Mouse (Mus musculus) adrenal gland, adult 8-10 months (tissue): ENCODE measurements at regions not wholly inside any gene's neighbourhood (a gene's known extent, or its start where the extent isn't known, plus 50 kb on each side); places are given as distances from the start of the nearest gene placed in this dataset.

Source experiments
- DNase-seq: peaks from one replicate; pipeline ENCODE4 v3.0.0; 2022

GRCm38 (mm10) chr8:115476071-115476470 lies 231.5 kb downstream of the Maf start:
- DNase-seq = no peak

- no peak for DNase-seq
Observed at GRCm38 (mm10) chr8:115475156-115475555, 232.4 kb downstream of the Maf start.

DNA sequence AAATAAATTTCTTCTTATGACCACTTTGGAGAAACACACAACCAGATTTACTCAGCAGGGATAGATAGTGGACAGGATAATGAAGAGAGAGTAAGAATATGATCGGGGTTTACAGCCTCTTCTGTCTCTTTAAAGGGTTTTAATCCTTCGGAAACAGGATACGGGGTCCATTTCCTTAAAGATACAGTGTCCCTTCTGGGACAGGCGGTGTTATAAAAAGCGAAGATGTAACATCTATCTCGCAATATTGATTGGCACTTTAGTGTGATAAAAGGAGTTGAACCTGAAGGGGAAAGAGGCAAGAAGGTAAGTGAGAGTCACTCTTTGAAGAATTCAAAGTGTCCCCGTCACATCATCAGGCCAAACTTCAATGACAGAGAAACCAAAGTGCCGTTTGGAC lies 233.6 kb downstream of the Maf start:
- DNase-seq = no peak

DNA sequence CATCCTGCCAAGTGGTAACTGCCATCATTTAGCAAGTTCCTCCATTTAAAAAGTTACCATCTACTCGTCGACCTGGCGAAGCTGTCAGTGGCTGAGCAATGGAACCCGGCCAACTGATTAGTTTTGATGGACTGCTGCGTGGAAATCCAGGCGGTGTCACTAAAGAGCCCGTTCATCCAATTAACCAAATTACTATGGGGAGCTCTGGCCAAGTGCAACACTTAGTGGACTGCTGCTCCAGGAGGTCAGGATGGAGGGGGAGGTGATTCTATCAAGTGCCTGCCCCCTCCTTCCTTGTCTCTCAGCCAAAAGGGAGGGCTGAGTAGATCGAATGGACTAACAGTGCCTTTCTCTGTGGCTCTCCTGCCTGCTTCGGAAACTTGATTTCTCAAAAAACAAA lies 241.0 kb downstream of the Maf start:
- peak; percentile 5 for DNase-seq

DNA sequence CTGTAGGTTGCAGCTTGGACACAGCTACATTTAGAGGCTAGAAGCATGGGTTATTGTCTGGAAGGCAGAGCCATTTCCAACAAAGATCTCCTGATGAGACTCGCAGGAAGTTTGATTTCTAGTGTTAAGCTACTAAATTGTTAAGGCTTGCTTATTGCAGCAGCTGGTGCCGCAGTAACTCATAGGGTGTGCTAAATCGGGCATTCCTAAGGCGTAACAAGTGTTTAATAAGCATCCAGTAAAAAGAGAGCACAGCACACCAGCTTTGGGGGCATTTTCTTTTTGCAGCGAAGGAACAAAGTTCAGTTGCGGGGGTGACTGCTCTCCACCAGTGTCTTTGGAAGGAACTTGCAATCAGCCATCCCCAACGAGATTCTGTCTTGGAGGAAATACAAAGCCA lies 241.5 kb downstream of the Maf start:
- DNase-seq = no peak

DNA sequence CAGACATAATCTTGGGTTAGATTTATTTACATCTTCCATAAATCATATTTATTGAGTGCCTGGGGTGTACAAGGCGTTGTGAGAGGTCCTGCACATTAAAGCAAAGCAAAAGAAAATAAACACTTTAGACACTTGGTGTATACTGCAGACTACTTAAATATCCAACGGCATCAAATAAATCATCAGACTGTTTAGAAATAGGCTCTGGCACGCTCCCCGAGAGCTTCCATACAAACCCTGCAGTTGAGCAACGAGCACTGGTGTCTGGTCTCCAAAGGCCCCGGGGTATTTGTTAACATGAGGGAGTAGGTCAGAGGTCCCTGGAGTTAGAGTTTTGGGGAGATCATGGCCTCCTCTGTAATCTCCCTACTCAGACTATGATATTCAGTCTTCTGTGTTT lies 244.9 kb downstream of the Maf start:
- DNase-seq = peak; percentile 14

DNA sequence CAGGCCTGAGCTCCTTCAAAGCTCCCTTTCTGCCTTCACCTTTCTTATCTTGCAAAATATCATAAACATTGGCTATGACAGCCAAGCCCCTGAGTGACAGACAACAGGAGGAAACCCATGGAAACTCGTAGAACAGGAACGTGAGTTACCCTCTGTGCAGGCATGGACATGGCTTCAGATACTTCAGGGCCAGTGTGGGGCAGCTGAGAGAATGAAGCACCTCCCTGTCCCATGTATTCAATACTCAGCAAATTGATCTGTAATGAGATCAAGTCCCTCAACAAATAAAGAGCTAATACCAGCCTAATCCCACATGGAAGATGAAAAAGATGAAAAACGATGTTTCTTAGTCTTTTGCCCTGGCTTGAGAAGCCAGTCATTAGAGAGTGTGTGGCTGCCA lies 249.5 kb downstream of the Maf start:
- DNase-seq = no peak

- DNase-seq = no peak
Observed at GRCm38 (mm10) chr8:115450789-115451188, 256.8 kb downstream of the Maf start.

DNA sequence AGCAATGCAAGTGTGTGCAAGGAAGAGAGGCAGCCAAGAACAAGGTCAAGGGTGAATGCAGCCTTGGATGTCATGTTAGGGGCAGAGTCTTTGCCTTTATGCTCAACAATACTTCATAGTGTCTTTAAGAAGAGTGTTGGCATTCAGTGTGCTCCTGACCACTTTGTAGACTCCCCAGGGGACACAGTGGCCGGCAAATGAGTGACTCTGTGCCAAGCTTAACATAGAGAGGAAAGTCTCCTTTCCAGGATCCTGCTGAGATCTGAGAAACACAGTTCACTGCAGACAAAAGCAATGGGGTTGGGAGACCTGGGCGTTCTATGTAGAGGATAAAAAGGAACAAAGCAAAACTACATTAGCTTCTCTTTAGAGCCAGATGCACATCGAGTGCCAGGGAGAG lies 259.2 kb downstream of the Maf start:
- no peak for DNase-seq

- no peak for DNase-seq
Observed at GRCm38 (mm10) chr8:115444519-115444918, 263.1 kb downstream of the Maf start.

DNA sequence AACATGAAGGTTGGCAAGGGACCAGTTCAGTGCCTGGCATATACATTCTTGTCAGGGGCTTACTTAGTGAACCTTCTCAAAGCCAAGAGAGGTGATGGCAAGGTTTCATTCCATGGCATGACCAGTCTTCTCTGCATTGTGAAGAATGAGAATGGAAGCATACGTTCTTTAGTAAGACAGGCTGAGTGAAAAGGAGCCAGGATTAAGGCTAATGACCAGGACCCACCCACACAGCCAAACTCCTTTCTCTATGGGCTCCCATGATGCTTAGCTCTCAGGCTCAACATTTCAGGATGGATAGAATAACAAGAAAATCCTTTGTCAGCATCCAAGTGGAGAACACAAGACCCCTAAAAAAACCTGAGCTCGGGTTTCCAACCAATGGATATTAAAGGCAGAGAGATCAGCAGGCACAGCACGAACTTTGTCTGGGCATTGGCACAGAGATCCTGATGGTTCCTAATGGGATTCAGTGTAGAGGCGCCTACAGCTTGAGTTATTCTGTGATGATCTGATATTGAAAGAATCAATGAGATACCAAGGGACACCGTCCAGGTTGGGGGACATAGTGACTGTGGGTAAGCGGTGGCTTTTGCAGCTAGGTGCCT lies 265.5 kb downstream of the Maf start:
- DNase-seq = no peak

DNA sequence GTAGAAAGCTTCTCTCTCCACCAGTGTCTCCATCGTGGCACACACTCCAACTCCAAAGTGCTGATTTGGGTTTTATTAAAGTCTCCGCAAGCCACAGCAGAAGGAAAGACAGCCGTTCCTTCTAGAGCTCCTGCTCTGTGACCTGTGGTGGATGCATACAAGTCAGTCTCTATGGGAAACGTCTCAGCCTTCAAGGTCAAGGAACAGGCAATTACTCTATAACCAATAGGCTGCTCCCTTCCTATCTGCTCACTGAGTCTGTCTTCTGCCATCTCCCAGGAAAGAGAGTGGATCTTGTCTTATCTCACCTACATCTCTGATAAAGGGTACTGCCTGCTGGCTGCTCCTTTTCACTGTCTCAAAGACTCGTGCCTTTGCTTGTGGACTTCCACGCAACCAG lies 266.3 kb downstream of the Maf start:
- DNase-seq = no peak

- DNase-seq = no peak
Observed at GRCm38 (mm10) chr8:115440151-115440550, 267.4 kb downstream of the Maf start.

- DNase-seq = no peak
Observed at GRCm38 (mm10) chr8:115439512-115439911, 268.1 kb downstream of the Maf start.

- no peak for DNase-seq
Observed at GRCm38 (mm10) chr8:115437956-115438355, 269.6 kb downstream of the Maf start.

DNA sequence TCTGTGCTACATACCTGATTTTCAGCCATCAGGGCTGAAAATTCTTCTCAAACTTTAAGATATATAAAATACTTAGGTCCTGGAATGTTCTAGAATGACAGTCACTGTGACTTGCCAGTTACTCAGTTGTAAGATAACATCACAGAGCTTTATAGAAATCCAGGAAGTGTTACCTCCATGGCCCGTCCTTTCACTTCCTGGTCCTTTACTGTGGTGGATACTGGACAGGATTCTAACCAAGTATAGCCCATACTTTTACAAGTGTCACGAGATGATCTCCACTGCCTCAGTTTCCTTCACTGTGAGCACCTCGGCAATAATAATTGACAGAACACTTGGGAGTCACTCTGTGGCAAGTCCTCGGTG lies 271.3 kb downstream of the Maf start:
- DNase-seq = no peak

GRCm38 (mm10) chr8:115435720-115436355 lies 271.8 kb downstream of the Maf start:
- DNase-seq = no peak

DNA sequence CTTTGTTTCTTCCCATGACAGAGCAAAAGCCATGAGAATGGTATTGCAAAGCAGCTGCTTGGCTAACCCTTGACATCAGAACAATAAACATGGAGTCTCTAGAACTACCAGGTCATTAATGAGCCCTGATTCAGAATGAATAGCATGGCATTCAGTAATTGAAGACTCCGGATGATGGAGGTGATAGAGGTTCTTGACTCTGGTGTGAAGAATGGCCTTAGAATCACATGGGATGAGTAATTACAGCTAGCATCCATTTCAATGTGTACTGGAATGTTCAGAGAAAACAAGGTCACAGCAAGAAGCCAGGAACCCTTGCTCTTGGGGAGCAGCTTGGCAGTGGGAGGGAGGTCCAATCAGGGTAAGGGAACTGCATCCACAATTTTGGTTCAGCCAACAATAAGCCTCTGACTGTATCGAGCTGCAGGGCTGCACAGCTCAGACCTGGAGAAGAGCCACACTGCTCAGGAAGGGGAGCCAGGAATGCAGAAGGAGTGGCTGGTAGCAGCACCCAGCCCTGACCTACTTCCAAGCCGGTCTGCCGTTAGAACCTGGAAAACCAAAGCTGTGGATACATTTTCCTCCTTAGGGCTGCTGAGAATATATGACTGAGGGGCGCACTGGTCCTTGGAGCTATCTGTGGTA lies 275.1 kb downstream of the Maf start:
- peak; percentile 44 for DNase-seq

- DNase-seq = no peak
Observed at GRCm38 (mm10) chr8:115430793-115431192, 276.8 kb downstream of the Maf start.

- no peak for DNase-seq
Observed at GRCm38 (mm10) chr8:115429291-115429883, 278.2 kb downstream of the Maf start.

- DNase-seq = no peak
Observed at GRCm38 (mm10) chr8:115428528-115429290, 278.9 kb downstream of the Maf start.

- DNase-seq = no peak
Observed at GRCm38 (mm10) chr8:115428022-115428421, 279.6 kb downstream of the Maf start.

DNA sequence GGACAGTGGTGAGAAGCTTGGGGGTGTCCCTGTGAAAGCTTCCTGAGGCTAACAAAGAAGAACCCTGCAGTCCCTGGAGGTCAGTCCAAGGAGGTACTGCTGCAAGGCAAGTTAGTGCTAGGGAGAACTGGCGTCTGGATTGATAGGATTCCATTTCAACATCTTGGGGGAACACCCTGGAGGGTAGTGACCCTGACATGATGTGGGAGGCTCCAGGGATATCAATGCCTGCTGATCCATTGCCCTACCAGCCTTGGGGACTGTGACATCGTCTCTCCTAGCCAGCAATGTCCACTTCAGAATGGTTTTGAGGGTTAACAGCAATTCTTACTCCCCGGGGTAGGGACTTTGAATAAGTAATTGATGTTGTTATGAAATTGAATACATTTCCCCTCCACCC lies 280.1 kb downstream of the Maf start:
- peak; percentile 60 for DNase-seq
